Mouse (Mus musculus) limb, embryonic 12.5 days (tissue): ENCODE measurements around the gene Surf2. TPM values are rescaled to one million over a fixed set of nuclear protein-coding genes. Genes with fewer than 3 reads are reported as not detected.

Experiments
- ATAC-seq: fragments of 200-750 bp; cut with Nextera tagmentation; 2 replicates; pipeline ENCODE4 v1.8.0; 2017; ENCODE audit warnings: low read depth, moderate TSS enrichment; ENCODE audit not compliant: insufficient number of reproducible peaks, insufficient read depth, low FRiP score, low TSS enrichment
- H3K27ac ChIP-seq: fragments of 300-500 bp; sonication (generic); 2 replicates; pipeline ENCODE4 v1.5.1; 2016; ENCODE audit warnings: mild to moderate bottlenecking, moderate library complexity
- H3K27me3 ChIP-seq: fragments of 300-500 bp; sonication (generic); 2 replicates; pipeline ENCODE4 v1.6.1; 2016; ENCODE audit warnings: mild to moderate bottlenecking, moderate library complexity
- H3K36me3 ChIP-seq: fragments of 300-500 bp; sonication (generic); 2 replicates; pipeline ENCODE4 v1.6.1; 2016; ENCODE audit warnings: mild to moderate bottlenecking, moderate library complexity
- H3K4me1 ChIP-seq: fragments of 300-500 bp; sonication (generic); replicated peaks from 2 replicates; pipeline ENCODE4 v1.6.1; 2016
- H3K4me2 ChIP-seq: fragments of 300-500 bp; sonication (generic); 2 replicates; pipeline ENCODE4 v1.6.1; 2016; ENCODE audit warnings: mild to moderate bottlenecking, moderate library complexity
- H3K4me3 ChIP-seq: fragments of 300-500 bp; sonication (generic); replicated peaks from 2 replicates; pipeline ENCODE4 v1.5.1; 2016; ENCODE audit warnings: mild to moderate bottlenecking
- H3K9ac ChIP-seq: fragments of 300-500 bp; sonication (generic); replicated peaks from 2 replicates; pipeline ENCODE4 v1.6.1; 2016; ENCODE audit warnings: mild to moderate bottlenecking, moderate library complexity
- H3K9me3 ChIP-seq: fragments of 300-500 bp; sonication (generic); 2 replicates; pipeline ENCODE4 v1.6.1; 2016; ENCODE audit warnings: mild to moderate bottlenecking, moderate library complexity
- WGBS: fragments of 180-500 bp; shearing (Covaris S2); methylation state at CpG from one replicate; pipeline ENCODE4 v1.1.7; 2016; 5-methylcytosine and 5-hydroxymethylcytosine counted together
- polyA plus RNA-seq: library from polyadenylated mRNA; unstranded; fragments of >200 nt; fragmentation: Nextera tagmentation; extraction: Ambion mirVana; gene quantifications from 2 replicates; pipeline ENCODE4 v1.2.1, GENCODE M21; 2016

Surf2 gene
- polyA plus RNA-seq, 1 experiment from 2014 or later, result 45.5 TPM

DNA sequence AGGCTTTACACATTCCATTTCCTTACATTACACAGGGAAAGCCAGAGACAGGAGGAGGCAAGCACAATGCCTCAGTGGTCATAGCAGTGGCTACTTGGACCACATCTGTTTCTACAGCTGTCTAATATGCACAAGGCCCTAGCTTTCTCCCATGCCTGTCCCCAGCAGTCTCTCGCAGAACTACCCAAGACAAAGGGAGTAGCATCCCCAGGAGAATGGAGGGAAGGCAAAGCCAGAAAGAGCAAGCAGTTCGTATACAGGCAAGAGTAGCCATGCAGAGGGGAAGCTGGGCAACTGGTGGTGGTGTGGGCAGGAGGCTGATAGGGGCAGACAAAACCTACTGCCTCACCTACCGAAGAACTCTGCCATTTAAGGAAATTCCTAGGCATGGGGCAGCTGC is 9.7 kb upstream of the Surf2 start:
- 92% methylated on average over 3 of the region's 3 CpGs for WGBS
- ATAC-seq, result no peak
- Histone ChIP-seq H3K27ac (no peak overlapping the region), H3K36me3 (peaks cover 50% of the 10 kb centered on the region), H3K27me3 (no peaks in the 10 kb centered on the region), H3K9ac (0 out of 2 replicates have a peak overlapping the region, but pooled peaks have one; percentile 12), H3K4me2 (no peak overlapping the region), H3K4me3 (no peak overlapping the region), H3K4me1 (peaks cover 31% of the 10 kb centered on the region), H3K9me3 (no peaks in the 10 kb centered on the region)

DNA sequence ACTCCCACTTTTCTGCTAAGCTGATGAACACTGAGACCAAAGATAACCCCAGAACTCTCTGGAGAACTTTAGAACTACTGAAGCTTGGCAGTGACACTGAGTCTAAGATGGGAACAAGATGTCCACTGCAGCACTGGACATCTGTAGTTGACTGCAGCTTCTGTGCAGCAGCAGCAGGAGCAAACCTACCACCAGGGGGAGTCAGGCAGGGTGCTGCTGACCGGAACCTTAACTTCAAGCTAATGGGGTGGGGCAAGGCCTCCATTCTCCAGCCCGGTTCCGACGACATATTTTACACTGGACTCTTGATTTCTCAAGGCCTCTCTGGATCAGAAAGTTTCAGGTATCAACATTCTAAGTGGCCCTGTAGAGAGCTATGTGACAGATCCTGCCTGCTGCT is 9.1 kb upstream of the Surf2 start:
- 76% methylated on average over 4 of the region's 4 CpGs for WGBS
- Histone ChIP-seq H3K36me3 (peaks cover 57% of the 10 kb centered on the region), H3K27me3 (no peaks in the 10 kb centered on the region), H3K4me1 (peaks cover 30% of the 10 kb centered on the region), H3K9ac (no peak overlapping the region), H3K4me2 (no peak overlapping the region), H3K27ac (no peak overlapping the region), H3K9me3 (no peaks in the 10 kb centered on the region), H3K4me3 (no peak overlapping the region)
- no peak for ATAC-seq

DNA sequence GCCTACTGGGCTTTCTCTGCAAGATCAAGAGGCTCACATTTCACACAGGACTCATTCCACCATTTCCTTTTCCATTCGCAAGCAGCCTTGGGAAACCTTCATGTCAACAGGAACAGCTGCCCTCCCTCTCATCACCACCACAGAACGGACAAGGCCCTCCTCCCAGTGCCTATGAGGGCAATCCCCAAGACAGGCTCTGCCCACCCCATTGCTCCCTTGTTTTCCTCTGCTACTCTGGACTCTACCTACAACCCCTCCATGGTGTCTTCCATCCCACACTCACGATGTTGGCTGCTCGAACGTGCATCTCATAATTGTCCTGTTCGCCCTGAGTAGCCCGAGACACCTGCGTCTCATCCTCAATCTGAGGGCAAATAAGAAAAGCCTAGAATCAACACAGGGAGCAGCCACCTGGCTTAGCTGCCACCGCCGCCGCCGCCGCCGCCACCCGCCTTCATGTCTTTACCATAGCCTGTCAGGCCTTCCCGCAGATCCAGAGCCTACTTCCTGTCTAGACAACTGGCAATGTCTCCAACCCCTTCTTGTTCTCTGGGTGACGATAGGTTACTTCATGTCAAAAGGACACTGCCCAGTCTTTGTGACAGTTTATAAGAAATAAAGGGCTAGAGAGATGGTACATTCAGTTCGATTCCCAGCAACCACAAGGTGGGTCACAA is 7.3 kb upstream of the Surf2 start:
- peak overlapping the region; percentile 85 for H3K4me3 ChIP-seq
- no peaks in the 10 kb centered on the region for H3K9me3 ChIP-seq
- H3K27ac ChIP-seq, result no peak overlapping the region
- no peak for ATAC-seq
- WGBS, result 84% methylated on average over 18 of the region's 18 CpGs
- peaks cover 75% of the 10 kb centered on the region for H3K36me3 ChIP-seq
- peak overlapping the region; percentile 100 for H3K4me2 ChIP-seq
- H3K9ac ChIP-seq, result peak overlapping the region; percentile 55; the same call in 1 of the 2 replicates
- peaks cover 34% of the 10 kb centered on the region for H3K4me1 ChIP-seq
- no peaks in the 10 kb centered on the region for H3K27me3 ChIP-seq

DNA sequence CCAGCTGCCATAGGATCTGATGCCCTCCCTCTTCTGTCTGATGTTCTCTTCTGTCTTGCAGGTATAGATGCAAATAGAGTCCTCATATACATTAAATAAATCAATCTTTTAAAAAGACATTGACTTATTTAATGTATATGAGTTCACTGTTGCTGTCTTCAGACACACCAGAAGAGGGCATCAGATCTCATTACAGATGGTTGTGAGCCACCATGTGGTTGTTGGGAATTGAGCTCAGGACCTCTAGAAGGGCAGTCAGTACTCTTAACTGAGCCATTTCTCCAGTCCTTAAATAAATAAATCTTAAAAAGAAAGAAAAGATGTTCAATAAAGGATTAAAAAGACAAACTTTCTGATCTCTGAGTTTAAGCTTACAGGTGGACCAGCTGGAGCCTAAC is 6.8 kb upstream of the Surf2 start:
- Histone ChIP-seq H3K27ac (peak overlapping the region; percentile 95; the same call in 1 of the 2 replicates), H3K9me3 (no peaks in the 10 kb centered on the region), H3K27me3 (no peaks in the 10 kb centered on the region), H3K4me2 (peak overlapping the region; percentile 100), H3K4me1 (peaks cover 31% of the 10 kb centered on the region), H3K9ac (peak overlapping the region; percentile 97), H3K4me3 (peak overlapping the region; percentile 85), H3K36me3 (peaks cover 75% of the 10 kb centered on the region)
- no peak for ATAC-seq

DNA sequence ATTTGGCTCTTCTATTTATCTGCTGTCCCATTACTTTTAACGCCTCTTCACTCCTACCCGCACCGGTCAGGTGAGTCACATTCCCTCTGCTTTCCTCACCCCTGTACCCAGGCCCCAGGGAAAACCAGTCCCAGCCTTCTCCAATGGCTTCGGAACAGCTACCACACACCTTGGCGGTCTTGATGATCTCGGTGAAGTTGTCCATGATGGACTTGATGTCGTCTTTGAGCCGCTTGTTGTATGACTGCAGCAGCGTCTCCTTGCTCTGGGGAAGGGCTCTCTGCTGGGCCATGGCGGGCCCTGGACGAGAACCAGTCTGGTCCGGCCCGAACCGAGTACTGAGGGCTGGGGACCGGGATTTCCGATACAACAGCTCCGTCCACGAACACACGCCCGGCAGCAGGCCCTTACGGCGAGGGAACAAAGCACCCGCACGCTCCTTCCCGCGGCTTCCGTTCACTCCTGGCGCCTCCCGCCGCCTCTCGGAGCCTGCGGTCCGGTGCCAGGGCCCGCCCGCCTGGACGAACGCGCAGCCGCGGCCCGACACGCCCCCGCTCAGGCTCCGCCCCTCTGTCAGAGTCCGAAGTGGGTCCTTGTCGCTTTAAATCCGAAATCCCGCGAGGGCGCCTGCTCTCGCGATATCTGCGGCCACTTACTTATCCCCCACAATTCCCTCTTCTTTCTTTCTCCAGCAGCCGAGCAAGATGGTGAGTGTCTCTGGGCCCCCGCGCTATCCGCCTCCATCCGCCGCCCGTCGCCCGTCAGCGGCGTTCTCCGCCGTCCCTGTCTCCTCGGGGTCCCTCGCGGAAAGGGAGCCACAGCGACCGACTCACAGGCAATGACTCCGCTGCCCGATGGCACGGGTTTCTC is 5.8 kb upstream of the Surf2 start, which contains the start of the genes Med22 and Rpl7a:
Med22 (minus strand) TSS at position 554 of the 870 bp plus-strand sequence.
Rpl7a (plus strand) TSS at position 641 of the 870 bp plus-strand sequence.
- Histone ChIP-seq H3K4me2 (peak within 1 kb of the TSS; percentile 100), H3K9ac (peak within 1 kb of the TSS; percentile 97), H3K27me3 (no peaks in the 10 kb centered on the region), H3K4me1 (peaks cover 39% of the 10 kb centered on the region), H3K27ac (peak within 1 kb of the TSS; percentile 95), H3K9me3 (no peaks in the 10 kb centered on the region), H3K36me3 (peaks cover 70% of the 10 kb centered on the region), H3K4me3 (peak within 1 kb of the TSS; percentile 85)
- WGBS, result under 1% methylated on average over 74 of the region's 74 CpGs
- peak; percentile 84 for ATAC-seq

DNA sequence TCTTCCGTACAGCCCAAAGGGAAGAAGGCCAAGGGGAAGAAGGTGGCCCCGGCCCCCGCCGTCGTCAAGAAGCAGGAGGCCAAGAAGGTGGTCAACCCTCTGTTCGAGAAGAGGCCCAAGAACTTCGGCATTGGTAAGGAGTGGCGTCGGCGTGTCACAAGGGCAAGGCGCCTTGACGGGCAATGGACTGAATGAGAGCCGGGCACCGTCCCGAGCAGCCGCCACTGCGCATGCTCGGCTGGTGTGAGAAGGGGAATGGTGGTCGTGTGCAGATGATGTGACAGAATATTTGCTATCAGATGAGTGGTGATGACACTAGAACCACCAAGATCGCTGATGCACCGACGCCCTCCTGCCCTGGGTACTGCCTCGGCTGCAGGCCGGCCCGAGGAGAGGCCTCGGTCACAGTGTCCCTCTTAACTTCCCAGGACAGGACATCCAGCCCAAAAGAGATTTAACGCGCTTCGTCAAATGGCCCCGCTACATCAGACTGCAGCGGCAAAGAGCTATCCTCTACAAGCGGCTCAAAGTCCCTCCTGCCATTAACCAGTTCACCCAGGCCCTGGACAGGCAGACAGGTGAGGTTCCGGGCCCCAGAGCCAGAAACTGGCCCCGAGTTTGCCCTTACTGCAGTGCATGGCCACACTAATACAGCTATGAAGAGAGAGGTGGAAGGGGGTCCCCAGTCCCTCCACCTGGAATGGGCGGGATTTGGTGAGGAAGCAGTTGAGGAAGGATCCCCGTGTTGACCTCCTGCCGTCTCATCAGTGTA is 5.0 kb upstream of the Surf2 start:
- H3K4me3 ChIP-seq, result peak overlapping the region; percentile 85
- H3K36me3 ChIP-seq, result peaks cover 62% of the 10 kb centered on the region
- H3K4me1 ChIP-seq, result peaks cover 45% of the 10 kb centered on the region
- H3K27me3 ChIP-seq, result no peaks in the 10 kb centered on the region
- peak overlapping the region; percentile 97 for H3K9ac ChIP-seq
- H3K9me3 ChIP-seq, result no peaks in the 10 kb centered on the region
- no peak for ATAC-seq
- H3K27ac ChIP-seq, result peak overlapping the region; percentile 95
- WGBS, result under 1% methylated on average over 37 of the region's 37 CpGs
- peak overlapping the region; percentile 100 for H3K4me2 ChIP-seq

DNA sequence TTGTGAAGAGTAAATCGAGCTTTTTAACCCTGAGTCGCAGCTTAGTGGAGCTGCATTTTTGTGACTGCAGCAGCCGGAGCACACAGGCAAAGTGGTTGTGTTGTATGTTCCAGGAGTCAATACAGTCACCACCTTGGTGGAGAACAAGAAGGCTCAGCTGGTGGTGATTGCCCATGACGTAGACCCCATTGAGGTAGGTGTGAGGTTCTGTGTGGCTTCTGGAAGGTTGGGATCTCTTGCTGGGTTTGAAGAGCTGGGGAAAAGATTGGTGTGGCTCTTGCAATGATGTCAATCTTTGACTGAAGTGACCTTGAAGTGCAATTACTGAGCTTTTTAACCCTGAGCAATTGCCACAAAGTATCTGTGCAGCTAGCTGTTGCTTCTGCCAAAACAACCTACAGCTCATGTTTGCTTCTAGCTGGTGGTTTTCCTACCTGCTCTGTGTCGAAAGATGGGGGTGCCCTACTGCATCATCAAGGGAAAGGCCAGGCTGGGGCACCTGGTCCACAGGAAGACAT is 3.9 kb upstream of the Surf2 start:
- H3K27me3 ChIP-seq, result no peaks in the 10 kb centered on the region
- peak overlapping the region; percentile 95; the same call in 1 of the 2 replicates for H3K27ac ChIP-seq
- H3K9me3 ChIP-seq, result no peaks in the 10 kb centered on the region
- 71% methylated on average over 5 of the region's 5 CpGs for WGBS
- ATAC-seq, result no peak
- H3K36me3 ChIP-seq, result peaks cover 50% of the 10 kb centered on the region
- H3K4me3 ChIP-seq, result peak overlapping the region; percentile 85
- peak overlapping the region; percentile 97 for H3K9ac ChIP-seq
- peaks cover 52% of the 10 kb centered on the region for H3K4me1 ChIP-seq
- H3K4me2 ChIP-seq, result peak overlapping the region; percentile 100

DNA sequence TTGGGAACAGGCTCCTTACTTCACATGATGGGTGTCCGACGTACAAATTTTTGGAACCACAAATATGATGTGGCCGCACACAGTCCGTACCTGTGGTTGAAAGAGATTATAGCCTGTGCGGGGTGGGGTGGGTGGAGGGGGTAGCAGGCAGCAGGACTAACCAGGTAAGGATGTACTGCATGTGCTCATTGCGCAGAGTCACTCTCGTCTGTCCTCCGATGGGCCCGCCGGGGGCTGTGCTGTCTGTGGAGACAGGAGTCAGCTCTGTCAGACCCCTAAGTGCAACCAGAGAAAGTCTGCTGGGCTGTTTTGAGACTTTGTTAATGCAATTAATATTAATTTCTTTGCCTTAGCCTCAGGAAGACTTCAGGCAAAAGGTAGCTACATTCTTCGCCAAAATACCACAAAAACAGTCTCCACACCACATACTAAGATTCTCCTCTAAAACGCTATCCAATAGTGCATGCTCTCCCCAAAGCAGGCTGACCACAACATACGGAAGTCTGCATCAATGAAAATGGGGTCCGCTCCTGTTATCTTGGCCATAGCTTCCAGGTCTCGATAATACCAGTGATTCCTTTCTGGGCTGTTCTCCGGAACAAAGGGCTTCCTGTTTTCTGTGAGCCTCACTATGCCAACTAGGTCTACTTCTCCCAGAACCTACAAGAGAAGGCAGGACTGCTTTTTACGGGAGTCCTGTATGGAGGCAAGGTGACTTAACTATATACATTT is 2.6 kb upstream of the Surf2 start:
- H3K27ac ChIP-seq, result no peak overlapping the region
- peaks cover 47% of the 10 kb centered on the region for H3K36me3 ChIP-seq
- H3K4me3 ChIP-seq, result no peak overlapping the region
- 86% methylated on average over 17 of the region's 17 CpGs for WGBS
- H3K9me3 ChIP-seq, result no peaks in the 10 kb centered on the region
- H3K4me1 ChIP-seq, result peaks cover 57% of the 10 kb centered on the region
- H3K9ac ChIP-seq, result no peak overlapping the region
- H3K4me2 ChIP-seq, result no peak overlapping the region
- H3K27me3 ChIP-seq, result no peaks in the 10 kb centered on the region
- ATAC-seq, result no peak

DNA sequence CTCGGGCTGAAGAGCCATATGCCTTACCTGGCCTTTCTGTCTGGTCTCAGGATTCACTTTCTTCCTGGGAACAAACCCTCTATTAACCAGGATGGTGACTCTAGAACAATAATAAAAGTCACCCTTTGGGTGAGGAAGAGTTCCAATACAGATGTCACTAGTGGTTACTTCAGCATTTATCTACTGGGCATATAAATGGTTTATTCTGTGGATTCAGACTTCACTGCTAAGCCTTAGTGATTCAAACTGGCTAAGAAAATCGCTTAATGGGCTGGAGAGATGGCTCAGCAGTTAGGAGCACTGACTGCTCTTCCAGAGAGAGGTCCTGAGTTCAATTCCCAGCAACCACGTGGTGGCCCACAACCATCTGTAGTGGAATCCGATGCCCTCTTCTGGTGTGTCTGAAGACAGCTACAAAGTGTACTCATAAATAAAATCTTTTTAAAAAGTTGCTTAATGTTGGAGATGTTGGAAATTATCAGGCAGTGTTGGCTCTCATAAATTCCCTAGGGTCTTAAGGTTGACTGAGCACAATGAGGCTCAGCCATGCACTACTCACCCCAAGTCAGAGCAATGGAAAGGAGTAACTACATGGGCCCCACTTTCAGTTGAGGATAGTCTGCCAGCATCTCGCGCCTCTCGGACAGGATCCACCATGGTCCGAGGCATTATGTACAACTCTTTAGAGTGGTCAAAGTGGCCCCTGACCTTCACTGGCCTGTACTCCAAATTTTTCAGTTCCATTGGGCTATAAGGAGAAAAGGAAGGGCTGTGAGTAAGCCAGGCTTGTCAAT is 1.8 kb upstream of the Surf2 start:
- Histone ChIP-seq H3K4me2 (peak overlapping the region; percentile 98; the same call in 1 of the 2 replicates), H3K4me1 (peaks cover 50% of the 10 kb centered on the region), H3K9ac (no peak overlapping the region), H3K27ac (no peak overlapping the region), H3K36me3 (peaks cover 52% of the 10 kb centered on the region), H3K4me3 (no peak overlapping the region), H3K9me3 (no peaks in the 10 kb centered on the region), H3K27me3 (no peaks in the 10 kb centered on the region)
- WGBS, result 67% methylated on average over 8 of the region's 8 CpGs
- ATAC-seq, result no peak

DNA sequence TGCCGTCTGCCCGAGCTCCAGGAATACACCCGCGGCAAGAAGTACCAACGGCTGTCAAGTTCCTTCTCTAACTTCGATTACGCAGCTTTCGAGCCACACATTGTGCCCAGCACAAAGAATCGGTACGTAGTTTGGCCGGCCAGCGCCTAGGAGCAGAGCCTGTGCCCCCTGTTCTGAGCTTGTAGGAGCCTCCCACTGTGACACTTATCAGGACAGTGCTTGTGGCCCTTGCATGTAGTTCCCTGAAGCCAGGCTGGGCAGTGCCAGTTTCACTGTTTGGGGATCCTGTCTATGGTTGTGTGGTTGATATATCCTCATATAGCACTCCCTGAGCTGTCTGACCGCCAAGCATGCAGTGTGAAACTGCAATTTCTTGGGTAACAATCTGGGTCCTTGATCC is 571 bp downstream of the Surf2 start:
- Histone ChIP-seq H3K36me3 (peaks cover 71% of the 10 kb centered on the region), H3K27ac (peak overlapping the region; percentile 69; the same call in 1 of the 2 replicates), H3K27me3 (no peaks in the 10 kb centered on the region), H3K9ac (peak overlapping the region; percentile 81), H3K4me1 (peaks cover 44% of the 10 kb centered on the region), H3K4me2 (peak overlapping the region; percentile 98), H3K9me3 (no peaks in the 10 kb centered on the region), H3K4me3 (peak overlapping the region; percentile 76)
- no peak for ATAC-seq
- WGBS, result 2% methylated on average over 13 of the region's 13 CpGs
